Mouse (Mus musculus) MEL (cell line): ENCODE data around the gene Galnt10.

Experiments used
- BHLHE40 ChIP-seq: IDR thresholded peaks from 2 replicates; pipeline ENCODE4 v1.6.1; 2012; ENCODE audit warnings: low read depth, mild to moderate bottlenecking, inconsistent platforms, low read length, improper control_type of control experiment, borderline replicate concordance
- CTCF ChIP-seq, 3 experiments: IDR thresholded peaks in 2 of 3; conservative IDR thresholded peaks in 1 of 3; 2 replicates each; pipeline ENCODE4 v1.5.1; 2011 to 2012; ENCODE audit warnings: low read length in 3 of 3, low read depth in 2 of 3, mild to moderate bottlenecking in 2 of 3, improper control_type of control experiment in 1 of 3, inconsistent platforms in 1 of 3, mixed read lengths in 1 of 3, moderate library complexity in 1 of 3; ENCODE audit not compliant: control insufficient read depth in 1 of 3, insufficient read depth in 1 of 3, poor library complexity in 1 of 3, severe bottlenecking in 1 of 3
- ELF1 ChIP-seq: IDR thresholded peaks from 2 replicates; pipeline ENCODE4 v1.6.1; 2014; ENCODE audit warnings: low read depth, mild to moderate bottlenecking, inconsistent platforms, low read length, improper control_type of control experiment, moderate library complexity
- EP300 ChIP-seq, 2 experiments: IDR thresholded peaks; 2 replicates each; pipeline ENCODE4 v1.6.1; 2011; ENCODE audit warnings: improper control_type of control experiment in 2 of 2, low read length in 2 of 2, low read depth in 1 of 2, mild to moderate bottlenecking in 1 of 2
- MAFK ChIP-seq: IDR thresholded peaks from 2 replicates; pipeline ENCODE4 v1.6.1; 2011; ENCODE audit warnings: low read depth, mild to moderate bottlenecking, low read length, improper control_type of control experiment, borderline replicate concordance
- MEF2A ChIP-seq: IDR thresholded peaks from 2 replicates; pipeline ENCODE4 v1.6.1; 2014; ENCODE audit warnings: low read depth, mild to moderate bottlenecking, inconsistent platforms, low read length, improper control_type of control experiment; ENCODE audit not compliant: poor library complexity, insufficient replicate concordance, severe bottlenecking; ENCODE audit errors: extremely low read depth
- MXI1 ChIP-seq: IDR thresholded peaks from 2 replicates; pipeline ENCODE4 v1.6.1; 2011; ENCODE audit warnings: mild to moderate bottlenecking, low read depth, low read length, improper control_type of control experiment
- NRF1 ChIP-seq: IDR thresholded peaks from 2 replicates; pipeline ENCODE4 v1.6.1; 2014; ENCODE audit warnings: low read depth, mild to moderate bottlenecking, inconsistent platforms, low read length, improper control_type of control experiment, moderate library complexity; ENCODE audit not compliant: poor library complexity, insufficient read depth, severe bottlenecking
- POLR2A ChIP-seq, 2 experiments: IDR thresholded peaks; 2 replicates each; pipeline ENCODE4 v1.6.1; 2011 to 2012; ENCODE audit warnings: low read length in 2 of 2, mild to moderate bottlenecking in 2 of 2, control low read depth in 1 of 2, improper control_type of control experiment in 1 of 2, low read depth in 1 of 2, moderate library complexity in 1 of 2; ENCODE audit not compliant: control insufficient read depth in 1 of 2, insufficient read depth in 1 of 2, poor library complexity in 1 of 2
- POLR2AphosphoS2 ChIP-seq: IDR thresholded peaks from 2 replicates; pipeline ENCODE4 v1.6.1; 2011; ENCODE audit warnings: low read length, improper control_type of control experiment
- RAD21 ChIP-seq: IDR thresholded peaks from 2 replicates; pipeline ENCODE4 v1.6.1; 2011; ENCODE audit warnings: mild to moderate bottlenecking, low read depth, low read length, improper control_type of control experiment
- SMC3 ChIP-seq: IDR thresholded peaks from 2 replicates; pipeline ENCODE4 v1.6.1; 2011; ENCODE audit warnings: low read depth, low read length, improper control_type of control experiment
- UBTF ChIP-seq: IDR thresholded peaks from 2 replicates; pipeline ENCODE4 v1.6.1; 2012; ENCODE audit warnings: low read depth, mild to moderate bottlenecking, inconsistent platforms, low read length, improper control_type of control experiment, moderate library complexity, borderline replicate concordance; ENCODE audit not compliant: insufficient read depth
- ZNF384 ChIP-seq: IDR thresholded peaks from 2 replicates; pipeline ENCODE4 v1.6.1; 2012; ENCODE audit warnings: low read depth, mild to moderate bottlenecking, inconsistent platforms, low read length, improper control_type of control experiment

DNA sequence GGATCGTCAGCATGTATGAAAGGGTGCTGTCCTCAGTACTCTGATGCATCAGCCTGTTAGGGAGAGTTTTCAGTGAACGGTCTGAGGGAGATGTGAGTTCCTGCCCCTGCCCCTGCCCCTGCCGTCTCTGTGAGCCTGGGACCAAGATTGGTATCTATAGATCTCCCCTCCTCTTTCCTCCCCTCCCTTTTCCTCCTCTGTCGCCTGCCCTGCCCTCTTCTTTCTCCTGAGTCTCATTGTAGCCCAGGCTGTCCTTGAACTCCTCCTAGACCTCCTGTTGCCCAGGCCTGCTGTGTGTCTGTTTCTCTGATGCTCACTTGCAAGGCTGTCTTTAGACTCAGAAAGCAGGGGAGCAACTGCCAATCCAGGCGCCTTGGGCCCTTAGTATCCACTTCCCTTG is 39.6 kb downstream of the Galnt10 start:
- TF ChIP-seq ELF1 (0 out of 2 replicates have a peak, but pooled peaks have one; percentile 10), CTCF (IDR thresholded peaks at IDR 0.05 in 2 of 3, conservative IDR thresholded peaks at IDR 0.05 in 1 of 3; ENCODE audit: control insufficient read depth in 1 of 3, insufficient read depth in 1 of 3, low read depth in 2 of 3, low read length in 3 of 3, poor library complexity in 1 of 3, severe bottlenecking in 1 of 3) (no peak), MXI1 (peak; percentile 35), POLR2A (IDR thresholded peaks at IDR 0.05; ENCODE audit: control insufficient read depth in 1 of 2, insufficient read depth in 1 of 2, low read depth in 1 of 2, low read length in 2 of 2, poor library complexity in 1 of 2) (peak in 1 of 2 experiments; percentile 7; a peak in 1 of 4 replicates), RAD21 (no peak), SMC3 (no peak), EP300 (IDR thresholded peaks at IDR 0.05; ENCODE audit: low read depth in 1 of 2, low read length in 2 of 2) (peak in 1 of 2 experiments; percentile 25; a peak in 1 of 4 replicates), BHLHE40 (no peak), ZNF384 (no peak), MEF2A (no peak), MAFK (no peak), POLR2AphosphoS2 (no peak), UBTF (no peak), NRF1 (no peak)
